Mouse (Mus musculus) A20 (cell line): ENCODE results near the gene Rps21.

Source experiments
- DNase-seq: peaks from one replicate; pipeline ENCODE4 v3.0.0-alpha.2; 2011; ENCODE audit warnings: low read depth, low spot score

Rps21 gene

GRCm38 (mm10) chr2:180289440-180290108, 32.4 kb downstream of the Rps21 start, which contains the start of gene Rbbp8nl:
Gene Rbbp8nl, minus strand, starts transcription at chr2:180289879.
- DNase-seq = no peak

GRCm38 (mm10) chr2:180290503-180290902, 33.3 kb downstream of the Rps21 start:
- DNase-seq = no peak

GRCm38 (mm10) chr2:180291566-180291965, 34.4 kb downstream of the Rps21 start:
- DNase-seq = no peak

DNA sequence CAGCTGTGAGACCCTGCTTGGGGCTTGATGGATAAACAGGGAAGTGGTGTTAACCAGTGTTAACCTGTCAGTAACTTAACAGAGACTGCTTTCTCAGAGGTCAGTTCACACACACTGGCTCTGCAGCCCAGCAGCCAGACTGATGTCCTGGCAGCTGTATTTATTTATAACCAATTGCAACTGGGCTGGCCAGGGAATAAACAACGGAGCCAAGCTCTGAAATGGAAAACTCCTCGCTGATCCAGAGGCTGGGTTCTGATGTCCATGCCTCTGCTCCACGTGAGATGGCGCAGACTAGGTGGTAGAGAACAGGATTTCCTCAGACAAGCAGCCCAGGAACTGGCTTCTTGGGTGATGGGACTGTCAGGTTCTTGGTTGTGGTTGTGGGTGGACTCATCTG, 34.8 kb downstream of the Rps21 start:
- DNase-seq = no peak

GRCm38 (mm10) chr2:180292906-180293305, 35.7 kb downstream of the Rps21 start:
- no peak for DNase-seq

DNA sequence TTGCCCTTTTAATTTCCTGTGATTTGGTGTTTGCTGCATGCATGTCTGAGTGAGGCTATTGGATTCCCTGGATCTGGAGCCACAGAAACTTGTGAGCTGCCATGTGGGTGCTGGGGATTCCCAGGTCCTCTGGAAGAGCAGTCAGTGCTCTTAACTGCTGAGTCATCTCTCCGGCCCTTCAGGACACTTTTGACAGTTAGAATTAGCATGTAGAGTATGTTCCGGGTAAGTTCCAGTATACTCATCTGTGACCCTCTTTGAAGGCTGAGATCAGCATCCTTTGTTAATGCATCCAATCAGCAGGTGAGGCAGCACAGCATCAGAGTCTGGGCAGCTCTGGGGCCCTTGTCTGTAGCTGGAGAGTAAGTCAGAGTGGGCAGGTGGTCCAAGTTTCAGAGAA, 43.1 kb downstream of the Rps21 start:
- DNase-seq = no peak

DNA sequence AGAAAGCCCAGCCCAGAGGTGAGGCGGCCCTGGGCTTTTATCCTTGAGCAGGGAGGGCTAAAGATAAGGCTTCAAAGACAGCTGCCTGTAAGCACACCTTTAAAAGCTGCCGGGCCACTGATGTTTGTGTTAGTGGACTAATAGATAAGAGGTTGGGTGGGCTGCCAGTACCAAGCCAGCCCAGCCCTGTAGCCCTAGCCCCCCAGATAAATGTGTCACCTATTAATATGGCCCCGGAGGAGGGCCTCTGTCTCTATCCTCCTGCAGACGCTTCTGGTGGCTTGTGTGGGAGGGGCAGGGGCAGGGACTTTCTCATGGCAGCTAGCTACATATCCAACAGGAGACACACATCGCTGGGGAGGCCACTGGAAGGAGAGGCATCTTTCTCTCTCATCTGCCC, 43.6 kb downstream of the Rps21 start:
- no peak for DNase-seq

DNA sequence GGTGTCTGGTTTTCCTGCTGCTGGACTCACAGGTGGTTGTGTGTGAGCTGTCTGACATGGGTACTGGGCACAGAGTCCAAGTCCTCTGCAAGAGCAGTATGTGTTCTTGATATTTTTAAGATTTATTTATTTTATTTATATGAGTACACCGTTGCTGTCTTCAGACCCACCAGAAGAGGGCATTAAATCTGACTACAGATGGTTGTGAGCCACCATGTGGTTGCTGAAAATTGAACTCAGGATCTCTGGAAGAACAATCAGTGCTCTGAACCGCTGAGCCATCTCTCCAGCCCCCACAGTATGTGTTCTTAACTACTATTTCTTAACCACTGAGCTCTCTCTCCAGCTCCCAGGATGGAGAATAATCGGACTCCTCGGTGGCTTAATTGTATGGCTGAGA, 45.0 kb downstream of the Rps21 start:
- peak; percentile 20 for DNase-seq

DNA sequence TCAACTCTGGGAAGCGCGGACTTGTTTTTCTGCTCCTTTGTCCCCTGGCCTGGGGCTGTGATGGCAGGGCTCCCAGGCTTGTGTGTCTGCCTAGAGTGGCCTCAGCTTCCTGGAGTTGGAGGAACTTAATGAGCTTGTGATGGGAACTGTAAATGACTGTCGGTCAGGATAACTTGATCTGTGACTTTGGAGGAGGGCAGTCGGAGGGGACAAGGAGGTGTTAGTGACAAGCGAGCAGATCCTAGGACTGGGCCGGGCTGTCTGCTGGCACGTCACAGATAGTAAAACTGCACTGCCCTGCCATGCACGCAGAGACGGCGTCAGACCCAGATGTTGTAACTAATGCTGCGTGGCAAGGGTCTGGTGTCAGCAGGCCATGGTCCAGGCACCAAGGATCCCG, 46.3 kb downstream of the Rps21 start:
- no peak for DNase-seq

DNA sequence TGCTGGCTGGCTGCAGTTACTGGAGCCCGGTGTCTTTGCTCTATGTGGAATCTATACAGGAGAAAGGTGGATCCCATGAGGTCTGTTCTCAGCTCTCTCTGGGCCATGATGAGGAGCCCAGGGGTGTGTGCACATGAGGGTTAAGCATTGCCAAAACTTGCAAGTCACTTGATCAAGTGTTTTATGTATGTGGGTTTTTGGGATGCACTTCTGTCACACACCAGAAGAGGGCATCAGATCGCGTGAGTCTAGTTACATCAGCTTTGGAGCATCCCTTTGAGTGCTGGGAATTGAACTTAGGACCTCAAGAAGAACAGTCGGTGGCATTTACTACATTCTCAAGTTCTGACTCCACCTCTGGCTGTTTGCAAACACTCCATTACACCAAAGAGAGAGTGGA, 47.4 kb downstream of the Rps21 start:
- DNase-seq = no peak

DNA sequence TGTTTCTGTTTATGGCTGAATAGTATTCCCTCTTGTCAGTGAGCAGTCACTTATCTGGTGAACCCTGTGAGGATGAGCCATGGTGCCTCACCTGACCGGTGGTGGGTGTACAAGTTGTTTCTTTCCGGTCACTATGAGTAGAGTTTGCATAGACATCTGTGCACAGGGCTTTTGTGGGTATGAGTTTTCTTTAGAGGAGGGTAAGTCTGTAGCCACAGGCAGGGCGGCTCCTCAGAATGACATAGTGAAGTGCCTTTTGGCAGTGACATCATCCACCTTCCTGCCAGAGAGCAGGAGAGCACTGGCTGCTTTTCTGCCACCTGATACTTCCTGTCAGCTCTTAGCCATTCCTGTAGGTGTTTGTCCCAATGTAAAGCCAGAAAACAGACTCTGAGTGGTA, 48.3 kb downstream of the Rps21 start:
- DNase-seq = no peak

GRCm38 (mm10) chr2:180306009-180306408, 48.8 kb downstream of the Rps21 start:
- DNase-seq = no peak

GRCm38 (mm10) chr2:180306423-180307168, 49.4 kb downstream of the Rps21 start:
- DNase-seq = no peak

DNA sequence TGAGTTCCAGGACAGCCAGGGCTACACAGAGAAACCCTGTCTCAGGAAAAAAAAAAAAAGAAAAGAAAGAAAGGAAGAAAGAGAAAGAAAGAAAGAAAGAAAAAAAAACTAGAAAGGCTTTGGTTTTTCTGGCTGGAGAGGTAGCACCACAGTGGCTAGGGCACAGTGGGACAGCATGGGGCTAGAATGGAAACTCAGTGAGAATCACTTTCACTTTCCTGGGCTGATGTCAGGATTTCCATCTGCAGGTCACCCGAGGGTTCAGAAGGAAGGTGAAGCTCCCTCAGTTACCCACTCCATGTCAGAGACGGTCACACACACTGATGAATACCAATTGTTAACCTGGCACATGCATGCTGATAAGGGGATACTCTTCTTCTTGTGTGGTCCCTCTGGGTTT, 50.5 kb downstream of the Rps21 start:
- no peak for DNase-seq
